Mouse (Mus musculus): ENCODE data around the gene Rhcg.

The Rhcg gene

GRCm38 (mm10) chr7:79552702-79553101, 64.8 kb downstream of the Rhcg start:
- in situ Hi-C loops (cut with MboI): no loop called here

- in situ Hi-C loops (cut with MboI): no loop called here
These were observed 68.4 kb downstream of the Rhcg start for GRCm38 (mm10) chr7:79548893-79549555.

- in situ Hi-C loops (cut with MboI): no loop called here
These were observed 70.4 kb downstream of the Rhcg start for GRCm38 (mm10) chr7:79547092-79547491.

DNA sequence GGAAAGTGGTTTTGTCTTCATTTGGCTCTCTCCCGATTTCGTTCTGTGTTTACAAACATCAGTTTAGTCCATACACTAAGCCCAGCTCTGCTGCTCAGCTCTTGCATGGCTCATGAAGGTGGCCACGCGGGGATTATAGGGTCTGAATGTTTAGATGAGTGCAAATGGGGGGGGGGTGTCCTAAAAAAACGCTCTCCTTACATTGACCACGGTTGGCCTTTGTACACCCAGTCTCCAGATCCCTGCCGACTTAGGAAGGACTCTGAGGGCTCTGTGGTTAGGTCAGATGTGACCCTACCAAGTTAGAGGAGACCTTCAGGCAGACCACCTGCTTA, 72.4 kb downstream of the Rhcg start:
- in situ Hi-C loops (cut with MboI): no loop called here

GRCm38 (mm10) chr7:79544281-79545065, 73.0 kb downstream of the Rhcg start:
- in situ Hi-C loops (cut with MboI): no loop called here

All from mature B cell (primary cell).